Mouse (Mus musculus): ENCODE measurements around the gene Soat1. TPM values are rescaled to one million over a fixed set of nuclear protein-coding genes. Genes with fewer than 3 reads are reported as not detected.

The Soat1 gene
- polyA plus RNA-seq, 2 experiments = 19.1 to 23.1 TPM

- no peak overlapping the region for H3K9ac ChIP-seq (ENCODE audit: low read depth, low read length, severe bottlenecking)
- no peaks in the 10 kb centered on the region for H3K36me3 ChIP-seq (ENCODE audit: control insufficient read depth, insufficient read depth, low read length)
- no peaks in the 10 kb centered on the region for H3K4me1 ChIP-seq (ENCODE audit: control insufficient read depth, insufficient read depth, low read length)
- no peaks in the 10 kb centered on the region for H3K9me3 ChIP-seq (ENCODE audit: control insufficient read depth, low read length)
- no peaks in the 10 kb centered on the region for H3K27me3 ChIP-seq (ENCODE audit: control insufficient read depth, insufficient read depth, low read length)
- H3K27ac ChIP-seq (replicated peaks; ENCODE audit: low read depth, low read length) = no peak overlapping the region
- no peak for ATAC-seq (ENCODE audit: low FRiP score, low read depth)
- WGBS = 79% methylated on average over 2 of the region's 2 CpGs
- DNase-seq (ENCODE audit: low spot score) = no peak
- H3K4me3 ChIP-seq (replicated peaks; ENCODE audit: low read length) = no peak overlapping the region
- H3K4me2 ChIP-seq (replicated peaks; ENCODE audit: low read depth, low read length, severe bottlenecking) = no peak overlapping the region
- no peak for TF ChIP-seq POLR2A (IDR thresholded peaks at IDR 0.05; ENCODE audit: borderline replicate concordance, extremely low read depth, insufficient read depth, insufficient read length)
Measured at GRCm38 (mm10) chr1:156505901-156506300, 31.8 kb upstream of the Soat1 start.

- Histone ChIP-seq H3K27me3 (ENCODE audit: control insufficient read depth, insufficient read depth, low read length) (no peaks in the 10 kb centered on the region), H3K4me3 (replicated peaks; ENCODE audit: low read length) (no peak overlapping the region), H3K4me2 (replicated peaks; ENCODE audit: low read depth, low read length, severe bottlenecking) (no peak overlapping the region), H3K4me1 (ENCODE audit: control insufficient read depth, insufficient read depth, low read length) (no peaks in the 10 kb centered on the region), H3K27ac (replicated peaks; ENCODE audit: low read depth, low read length) (no peak overlapping the region), H3K9me3 (ENCODE audit: control insufficient read depth, low read length) (no peaks in the 10 kb centered on the region), H3K9ac (ENCODE audit: low read depth, low read length, severe bottlenecking) (no peak overlapping the region), H3K36me3 (ENCODE audit: control insufficient read depth, insufficient read depth, low read length) (no peaks in the 10 kb centered on the region)
- TF ChIP-seq POLR2A (IDR thresholded peaks at IDR 0.05; ENCODE audit: borderline replicate concordance, extremely low read depth, insufficient read depth, insufficient read length) = no peak
- DNase-seq (ENCODE audit: low spot score) (no peak), ATAC-seq (ENCODE audit: low FRiP score, low read depth) (no peak)
- WGBS = 75% methylated on average over 5 of the region's 5 CpGs
Measured at GRCm38 (mm10) chr1:156504945-156505523, 30.9 kb upstream of the Soat1 start.

- Histone ChIP-seq H3K27ac (replicated peaks; ENCODE audit: low read depth, low read length) (no peak overlapping the region), H3K4me3 (replicated peaks; ENCODE audit: low read length) (no peak overlapping the region), H3K27me3 (ENCODE audit: control insufficient read depth, insufficient read depth, low read length) (no peaks in the 10 kb centered on the region), H3K9me3 (ENCODE audit: control insufficient read depth, low read length) (no peaks in the 10 kb centered on the region), H3K4me2 (replicated peaks; ENCODE audit: low read depth, low read length, severe bottlenecking) (no peak overlapping the region), H3K4me1 (ENCODE audit: control insufficient read depth, insufficient read depth, low read length) (no peaks in the 10 kb centered on the region), H3K9ac (ENCODE audit: low read depth, low read length, severe bottlenecking) (no peak overlapping the region), H3K36me3 (ENCODE audit: control insufficient read depth, insufficient read depth, low read length) (no peaks in the 10 kb centered on the region)
- TF ChIP-seq POLR2A (IDR thresholded peaks at IDR 0.05; ENCODE audit: borderline replicate concordance, extremely low read depth, insufficient read depth, insufficient read length) = no peak
- WGBS = 73% methylated on average over 5 of the region's 5 CpGs
- no peak for DNase-seq (ENCODE audit: low spot score)
- ATAC-seq (ENCODE audit: low FRiP score, low read depth) = no peak
Measured at GRCm38 (mm10) chr1:156496910-156497309, 22.8 kb upstream of the Soat1 start.

- H3K4me2 ChIP-seq (replicated peaks; ENCODE audit: low read depth, low read length, severe bottlenecking) = no peak overlapping the region
- WGBS = 65% methylated on average over 8 of the region's 8 CpGs
- ATAC-seq (ENCODE audit: low FRiP score, low read depth) (peak; percentile 80; the same call in 1 of the 2 replicates), DNase-seq (ENCODE audit: low spot score) (peak; percentile 40)
- H3K36me3 ChIP-seq (ENCODE audit: control insufficient read depth, insufficient read depth, low read length) = no peaks in the 10 kb centered on the region
- H3K9me3 ChIP-seq (ENCODE audit: control insufficient read depth, low read length) = no peaks in the 10 kb centered on the region
- no peak for TF ChIP-seq POLR2A (IDR thresholded peaks at IDR 0.05; ENCODE audit: borderline replicate concordance, extremely low read depth, insufficient read depth, insufficient read length)
- no peak overlapping the region for H3K27ac ChIP-seq (replicated peaks; ENCODE audit: low read depth, low read length)
- H3K27me3 ChIP-seq (ENCODE audit: control insufficient read depth, insufficient read depth, low read length) = no peaks in the 10 kb centered on the region
- no peaks in the 10 kb centered on the region for H3K4me1 ChIP-seq (ENCODE audit: control insufficient read depth, insufficient read depth, low read length)
- H3K4me3 ChIP-seq (replicated peaks; ENCODE audit: low read length) = no peak overlapping the region
- no peak overlapping the region for H3K9ac ChIP-seq (ENCODE audit: low read depth, low read length, severe bottlenecking)
Measured at GRCm38 (mm10) chr1:156495025-156495424, 20.9 kb upstream of the Soat1 start.

GRCm38 (mm10) chr1:156491226-156491796 lies 17.2 kb upstream of the Soat1 start:
- no peak for TF ChIP-seq POLR2A (IDR thresholded peaks at IDR 0.05; ENCODE audit: borderline replicate concordance, extremely low read depth, insufficient read depth, insufficient read length)
- no peak for ATAC-seq (ENCODE audit: low FRiP score, low read depth)
- 82% methylated on average over 4 of the region's 4 CpGs for WGBS
- Histone ChIP-seq H3K27ac (replicated peaks; ENCODE audit: low read depth, low read length) (no peak overlapping the region), H3K4me2 (replicated peaks; ENCODE audit: low read depth, low read length, severe bottlenecking) (no peak overlapping the region), H3K36me3 (ENCODE audit: control insufficient read depth, insufficient read depth, low read length) (no peaks in the 10 kb centered on the region), H3K9me3 (ENCODE audit: control insufficient read depth, low read length) (no peaks in the 10 kb centered on the region), H3K4me3 (replicated peaks; ENCODE audit: low read length) (no peak overlapping the region), H3K27me3 (ENCODE audit: control insufficient read depth, insufficient read depth, low read length) (no peaks in the 10 kb centered on the region), H3K4me1 (ENCODE audit: control insufficient read depth, insufficient read depth, low read length) (no peaks in the 10 kb centered on the region), H3K9ac (ENCODE audit: low read depth, low read length, severe bottlenecking) (no peak overlapping the region)
- no peak for DNase-seq (ENCODE audit: low spot score)

All from limb, embryonic 14.5 days (tissue).